Mouse (Mus musculus): ENCODE measurements around the gene Pepd.

DNA sequence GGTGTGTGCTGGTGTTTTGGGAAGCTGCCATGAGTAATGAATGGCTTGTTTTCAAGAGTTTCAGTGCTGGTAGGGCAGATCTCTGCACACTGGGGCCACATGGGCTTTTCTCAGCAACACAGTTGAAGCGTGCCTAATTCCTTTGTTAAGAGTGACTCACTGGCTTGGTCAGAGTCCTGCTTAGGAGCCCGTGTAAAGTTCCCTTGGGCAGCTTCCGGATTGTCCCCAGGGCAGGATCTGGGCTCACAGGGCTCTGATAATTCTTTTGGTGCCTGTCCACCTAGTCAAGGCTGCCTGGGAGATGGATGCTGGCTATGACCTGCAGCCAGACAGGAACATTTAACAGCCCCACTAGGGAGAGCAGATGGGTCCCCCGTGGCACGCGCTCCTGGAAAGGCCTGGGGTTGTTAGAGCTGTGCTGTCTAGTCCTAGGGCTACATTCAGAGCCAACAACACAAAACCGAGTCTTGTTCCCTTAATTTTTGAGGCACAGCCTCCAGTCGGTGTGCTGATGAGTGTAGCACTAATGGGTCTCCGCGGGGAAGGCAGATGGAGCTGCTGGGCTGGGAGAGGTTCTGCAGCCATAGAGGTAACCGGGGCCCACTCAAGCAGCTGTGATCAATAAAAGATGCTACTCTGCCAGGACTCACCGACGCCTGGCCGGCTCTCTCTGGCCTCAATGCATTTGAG is 27.2 kb downstream of the Pepd start:
- TF ChIP-seq CHD2 (IDR thresholded peaks at IDR 0.05; ENCODE audit: low read depth, low read length), result no peak
- no peak for TF ChIP-seq HCFC1 (IDR thresholded peaks at IDR 0.05; ENCODE audit: borderline replicate concordance, insufficient read depth, low read length)
- TF ChIP-seq MAFK (IDR thresholded peaks at IDR 0.05; ENCODE audit: insufficient read depth, low read depth, low read length), result no peak
- TF ChIP-seq ZC3H11A (IDR thresholded peaks at IDR 0.05; ENCODE audit: borderline replicate concordance, low read depth, low read length), result no peak
- no peak for TF ChIP-seq ZNF384 (IDR thresholded peaks at IDR 0.05; ENCODE audit: low read depth, low read length)

Data from ES-E14 (cell line).